Mouse (Mus musculus) frontal cortex, postnatal 25 days (tissue): ENCODE measurements around the gene Klhl2.

Experiments
- DNase-seq, 2 experiments: peaks; one replicate each; pipeline ENCODE4 v3.0.0; 2022; ENCODE audit warnings: low spot score in 2 of 2

Klhl2 gene

GRCm38 (mm10) chr8:64768645-64769044, 81.2 kb downstream of the Klhl2 start:
- no peak for DNase-seq

GRCm38 (mm10) chr8:64767047-64767446, 82.8 kb downstream of the Klhl2 start:
- no peak for DNase-seq

- DNase-seq, result no peak
Measured at GRCm38 (mm10) chr8:64764075-64764474, 85.7 kb downstream of the Klhl2 start.

GRCm38 (mm10) chr8:64762751-64763150, 87.1 kb downstream of the Klhl2 start:
- no peak for DNase-seq

- DNase-seq, result no peak
Measured at GRCm38 (mm10) chr8:64761430-64761829, 88.4 kb downstream of the Klhl2 start.

- DNase-seq, result no peak
Measured at GRCm38 (mm10) chr8:64757956-64758355, 91.9 kb downstream of the Klhl2 start.

GRCm38 (mm10) chr8:64746215-64747058, 103.4 kb downstream of the Klhl2 start:
- no peak for DNase-seq

- no peak for DNase-seq
Measured at GRCm38 (mm10) chr8:64740547-64741211, 109.1 kb downstream of the Klhl2 start.

GRCm38 (mm10) chr8:64738916-64739315, 110.9 kb downstream of the Klhl2 start:
- DNase-seq, result no peak

GRCm38 (mm10) chr8:64736767-64737323, 113.0 kb downstream of the Klhl2 start:
- DNase-seq, result no peak

GRCm38 (mm10) chr8:64735161-64735560, 114.7 kb downstream of the Klhl2 start:
- DNase-seq, result no peak

GRCm38 (mm10) chr8:64733271-64733943, 116.4 kb downstream of the Klhl2 start, which contains the start of gene Msmo1:
Msmo1 (minus strand) TSS chr8:64733792.
- DNase-seq, result peak; percentile 87 to 96

GRCm38 (mm10) chr8:64732596-64732995, 117.2 kb downstream of the Klhl2 start:
- no peak for DNase-seq

GRCm38 (mm10) chr8:64728156-64728555, 121.7 kb downstream of the Klhl2 start:
- no peak for DNase-seq

GRCm38 (mm10) chr8:64726190-64726695, 123.6 kb downstream of the Klhl2 start:
- DNase-seq, result no peak

- DNase-seq, result no peak
Measured at GRCm38 (mm10) chr8:64723206-64723605, 126.6 kb downstream of the Klhl2 start.

- DNase-seq, result no peak
Measured at GRCm38 (mm10) chr8:64717868-64718267, 131.9 kb downstream of the Klhl2 start.

- no peak for DNase-seq
Measured at GRCm38 (mm10) chr8:64712499-64712898, 137.3 kb downstream of the Klhl2 start.

- no peak for DNase-seq
Measured at GRCm38 (mm10) chr8:64711544-64711943, 138.3 kb downstream of the Klhl2 start.

GRCm38 (mm10) chr8:64707481-64707880, 142.3 kb downstream of the Klhl2 start:
- no peak for DNase-seq

GRCm38 (mm10) chr8:64703191-64703590, 146.6 kb downstream of the Klhl2 start:
- no peak for DNase-seq

GRCm38 (mm10) chr8:64692651-64693201, 157.1 kb downstream of the Klhl2 start, which contains the start of gene Cpe:
Cpe (minus strand) TSS chr8:64693054.
- DNase-seq, result peak; percentile 72 to 78
